Mouse (Mus musculus) R1 (cell line): ENCODE results near the gene Bcl6.

Experiments
- DNase-seq: peaks from one replicate; pipeline ENCODE4 v3.0.0-alpha.2; 2018; ENCODE audit warnings: low read depth, low spot score

Bcl6 gene

GRCm38 (mm10) chr16:23988466-23989208 lies at the start of gene Bcl6, which contains the start of gene Gm37419:
Gene Bcl6, minus strand, starts transcription at chr16:23988852.
Gene Gm37419, plus strand, starts transcription at chr16:23988482.
- DNase-seq, result peak; percentile 94

- DNase-seq, result no peak
Measured at GRCm38 (mm10) chr16:24036398-24036797, 47.7 kb upstream of the Bcl6 start.

DNA sequence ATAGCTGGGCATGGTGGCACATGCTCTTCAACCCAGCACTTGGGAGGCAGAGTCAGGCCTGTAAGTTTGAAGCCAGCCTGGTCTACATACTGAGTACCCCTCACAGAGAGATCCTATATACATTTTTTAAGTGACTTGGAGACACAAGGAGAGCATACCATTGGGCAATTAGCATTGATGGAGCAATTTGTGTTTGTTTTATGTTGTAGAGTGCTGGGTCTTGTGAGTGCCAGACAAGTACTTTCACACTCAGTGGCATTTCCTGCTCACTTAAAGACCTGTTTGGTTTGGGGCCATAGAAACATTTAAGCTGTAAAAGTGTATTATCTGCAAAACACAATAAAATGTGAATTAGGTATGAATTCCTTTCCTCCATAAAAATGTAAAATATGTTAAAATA lies 47.1 kb upstream of the Bcl6 start:
- DNase-seq, result no peak

GRCm38 (mm10) chr16:24034450-24034849 lies 45.8 kb upstream of the Bcl6 start:
- no peak for DNase-seq

DNA sequence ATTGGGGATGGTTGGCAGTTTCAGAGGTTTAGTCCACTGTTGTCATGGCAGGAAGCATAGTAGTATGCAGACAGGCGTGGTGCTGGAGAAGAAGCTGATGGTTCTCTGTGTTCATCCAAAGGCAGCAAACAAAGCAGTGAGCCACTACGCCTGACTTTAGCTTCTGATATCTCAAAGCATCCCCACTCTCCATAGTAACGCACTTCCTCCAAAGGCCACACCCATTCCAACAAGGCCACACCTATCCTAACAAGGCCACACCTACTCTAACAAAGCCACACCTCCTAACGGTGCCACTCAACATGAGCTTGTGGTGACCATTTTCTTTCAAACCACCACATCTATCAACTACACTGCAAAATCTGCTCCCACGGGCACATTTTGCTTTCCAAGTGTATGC lies 44.6 kb upstream of the Bcl6 start:
- DNase-seq, result peak; percentile 72

DNA sequence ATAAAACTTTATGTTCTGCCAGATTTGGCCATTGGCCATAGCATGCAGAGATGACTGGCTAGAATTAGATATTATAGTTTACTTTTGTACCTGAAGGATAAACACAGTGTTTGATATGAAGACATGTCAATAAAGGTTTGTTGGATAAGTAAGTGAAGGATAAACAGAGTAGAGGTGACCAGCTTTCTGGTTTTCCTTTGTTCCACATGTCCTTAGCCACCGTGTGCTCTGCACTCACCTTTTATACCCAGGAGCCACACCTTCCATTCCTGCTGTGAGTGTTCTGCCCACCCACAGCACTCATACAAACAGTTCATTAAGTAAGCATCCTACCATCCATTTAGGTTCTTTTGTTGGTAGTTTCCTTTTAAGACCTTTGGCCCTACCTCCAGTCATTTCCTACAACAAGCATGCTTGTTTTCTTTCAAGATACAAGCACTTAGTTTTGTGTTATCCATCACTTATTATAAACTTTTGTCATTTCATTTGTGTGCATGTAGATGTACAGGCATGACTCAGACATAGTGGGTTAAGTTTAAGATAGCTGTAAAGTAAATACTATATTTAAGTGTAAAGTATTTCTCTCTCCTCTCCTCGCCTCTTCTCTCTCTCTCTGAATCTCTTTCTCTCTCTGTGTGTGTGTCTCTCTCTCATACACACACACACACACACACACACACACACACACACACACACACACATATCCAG lies 41.5 kb upstream of the Bcl6 start:
- DNase-seq, result peak; percentile 26

DNA sequence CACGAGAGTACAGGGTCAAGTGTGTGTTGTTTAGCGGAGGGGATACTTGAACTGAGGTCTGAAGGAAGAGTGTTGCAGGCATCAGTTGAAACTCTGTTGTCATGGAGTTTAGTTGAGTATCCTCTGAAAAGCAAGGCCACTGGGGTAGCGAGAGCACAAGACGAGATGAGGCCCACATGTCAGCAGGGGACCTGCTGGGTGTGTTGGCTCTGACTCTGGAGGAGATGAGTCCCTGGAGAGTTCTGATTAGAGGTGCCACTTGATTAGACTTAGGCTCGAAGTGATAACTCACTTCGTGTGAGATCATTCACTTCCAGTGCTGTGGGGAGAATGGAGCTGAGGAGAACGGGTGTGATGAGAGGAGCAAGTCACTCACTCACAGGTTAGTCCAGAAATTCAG lies 36.8 kb upstream of the Bcl6 start:
- no peak for DNase-seq

- no peak for DNase-seq
Measured at GRCm38 (mm10) chr16:24022605-24023004, 34.0 kb upstream of the Bcl6 start.

GRCm38 (mm10) chr16:24021722-24022121 lies 33.1 kb upstream of the Bcl6 start:
- no peak for DNase-seq

GRCm38 (mm10) chr16:24016742-24017141 lies 28.1 kb upstream of the Bcl6 start:
- no peak for DNase-seq

DNA sequence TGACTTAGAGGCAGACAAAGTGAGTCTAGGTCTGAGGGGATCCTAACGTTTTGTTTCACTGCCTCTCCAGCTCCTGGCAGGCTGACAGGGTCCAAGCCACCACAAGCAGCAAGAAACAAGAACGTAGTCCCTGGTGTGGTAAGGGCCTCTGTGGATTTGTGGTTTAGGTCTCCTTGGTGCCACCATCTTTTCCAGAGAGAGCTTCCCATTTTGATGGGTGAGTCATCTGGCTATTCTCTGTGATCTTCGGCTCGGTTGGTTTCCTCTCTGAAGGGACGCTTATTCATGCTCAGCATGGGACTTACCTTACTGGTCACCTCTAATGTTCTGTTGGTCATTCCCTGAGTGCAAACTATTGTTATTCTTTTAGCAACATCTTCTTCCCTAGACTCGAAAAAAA lies 27.6 kb upstream of the Bcl6 start:
- DNase-seq, result no peak

DNA sequence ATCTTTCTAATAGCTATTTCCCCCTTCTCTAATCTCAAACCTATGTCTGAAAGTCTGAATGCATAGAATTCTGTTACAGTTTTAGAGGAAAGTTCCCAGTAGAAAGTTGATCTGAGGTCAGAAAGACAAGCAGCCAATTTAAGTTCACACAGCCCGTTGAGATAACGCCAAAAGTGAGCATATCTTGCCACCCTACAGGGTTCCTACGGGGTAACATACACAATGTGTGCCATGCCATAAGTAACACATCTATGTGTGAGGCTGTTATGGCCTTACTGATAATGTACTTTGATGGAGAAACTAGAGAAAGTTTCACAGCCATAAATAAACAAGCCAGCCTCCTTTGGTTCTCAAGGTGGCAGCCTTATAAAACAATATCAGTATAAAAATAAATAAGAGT lies 25.7 kb upstream of the Bcl6 start:
- no peak for DNase-seq

DNA sequence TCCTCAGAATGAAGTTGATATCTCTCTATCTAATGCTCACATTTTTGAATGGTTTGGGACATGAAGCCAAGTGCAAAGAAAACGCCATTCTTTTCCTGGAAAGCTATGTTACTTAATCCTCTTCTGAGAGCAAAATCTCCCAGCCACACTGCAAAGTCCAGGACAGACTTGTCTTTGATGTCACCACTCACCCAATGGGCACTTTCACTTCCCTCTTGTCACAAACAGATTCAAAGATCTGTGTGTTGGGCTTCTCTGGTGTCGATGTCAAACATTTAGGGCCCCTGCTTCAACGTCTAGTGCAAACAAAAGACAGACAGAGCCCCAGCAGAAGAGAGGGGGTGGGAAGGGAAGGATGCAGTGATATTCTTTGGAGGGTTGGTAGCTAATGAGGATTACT lies 23.4 kb upstream of the Bcl6 start:
- no peak for DNase-seq

GRCm38 (mm10) chr16:24011306-24011705 lies 22.7 kb upstream of the Bcl6 start:
- DNase-seq, result no peak

GRCm38 (mm10) chr16:24009891-24010290 lies 21.2 kb upstream of the Bcl6 start:
- no peak for DNase-seq

- DNase-seq, result no peak
Measured at GRCm38 (mm10) chr16:24005928-24006327, 17.3 kb upstream of the Bcl6 start.

GRCm38 (mm10) chr16:23997912-23998311 lies 9.3 kb upstream of the Bcl6 start:
- DNase-seq, result no peak

- no peak for DNase-seq
Measured at GRCm38 (mm10) chr16:23997228-23997627, 8.6 kb upstream of the Bcl6 start.

DNA sequence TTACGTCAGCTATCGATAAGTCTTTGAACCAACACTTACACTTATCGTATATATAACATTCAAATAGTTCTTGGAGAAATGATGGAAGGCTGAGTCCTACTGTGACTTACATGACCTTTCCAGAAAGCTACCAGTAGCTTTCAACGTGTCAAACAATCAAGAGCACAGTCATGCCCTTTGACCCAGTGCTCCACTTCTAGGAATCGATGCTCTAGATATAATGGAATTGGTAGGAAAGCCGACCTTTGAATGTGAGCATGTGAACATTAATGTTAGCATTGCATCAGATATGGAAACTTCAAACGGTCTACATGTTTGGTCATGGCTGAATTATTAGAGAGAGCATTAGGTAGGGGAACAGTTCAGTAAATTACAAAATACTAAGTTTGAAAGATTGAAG lies 7.7 kb upstream of the Bcl6 start:
- DNase-seq, result no peak

- no peak for DNase-seq
Measured at GRCm38 (mm10) chr16:23993351-23994321, 5.0 kb upstream of the Bcl6 start.

- no peak for DNase-seq
Measured at GRCm38 (mm10) chr16:23991846-23992580, 3.4 kb upstream of the Bcl6 start.
